Mouse (Mus musculus) urinary bladder, postnatal 10 days (tissue): Measurements from ENCODE around the gene Taar5.
A peak's percentile ranks its signal among the peaks of the same experiment; 100 is the strongest.

ENCODE experiments used
- DNase-seq: peaks from one replicate; pipeline ENCODE4 v3.0.0; 2022; ENCODE audit warnings: low spot score

The Taar5 gene

DNA sequence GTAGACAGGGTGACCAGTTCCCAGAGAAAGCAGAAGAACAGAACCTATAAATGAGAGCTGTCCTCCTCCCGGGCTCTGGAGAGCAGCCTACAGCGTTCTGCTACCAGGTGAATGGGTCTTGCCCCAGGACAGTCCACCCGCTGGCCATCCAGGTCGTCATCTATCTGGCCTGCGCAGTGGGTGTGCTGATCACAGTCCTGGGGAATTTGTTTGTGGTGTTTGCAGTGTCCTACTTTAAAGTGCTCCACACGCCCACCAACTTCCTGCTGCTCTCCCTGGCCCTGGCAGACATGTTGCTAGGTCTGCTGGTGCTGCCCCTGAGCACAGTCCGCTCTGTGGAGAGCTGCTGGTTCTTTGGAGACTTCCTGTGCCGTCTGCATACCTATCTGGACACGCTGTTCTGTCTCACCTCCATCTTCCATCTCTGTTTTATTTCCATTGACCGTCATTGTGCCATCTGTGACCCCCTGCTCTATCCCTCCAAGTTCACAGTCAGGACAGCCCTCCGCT lies at the start of gene Taar5:
Gene Taar5, plus strand, starts transcription at position 51 of the 510 bp plus-strand sequence.
- no peak for DNase-seq

DNA sequence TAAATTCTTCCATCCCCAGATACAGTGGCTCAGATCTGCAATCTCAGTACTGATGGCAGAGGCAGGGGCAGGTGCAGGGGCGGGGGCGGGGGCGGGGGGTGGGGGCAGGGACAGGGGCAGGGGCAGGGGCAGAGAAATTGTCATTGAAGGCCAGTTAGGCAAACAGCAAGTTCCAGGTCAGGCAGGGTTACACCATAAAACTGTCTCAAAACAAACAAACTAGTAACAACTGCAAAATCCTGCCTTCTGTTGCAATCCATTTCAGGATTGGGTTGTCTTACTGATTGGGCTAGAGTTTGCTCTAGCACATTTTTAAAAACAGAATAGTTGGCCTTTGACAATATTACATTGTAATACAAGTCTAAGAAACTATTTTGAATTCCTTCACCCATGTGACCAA lies 48.0 kb upstream of the Taar5 start:
- DNase-seq = no peak

DNA sequence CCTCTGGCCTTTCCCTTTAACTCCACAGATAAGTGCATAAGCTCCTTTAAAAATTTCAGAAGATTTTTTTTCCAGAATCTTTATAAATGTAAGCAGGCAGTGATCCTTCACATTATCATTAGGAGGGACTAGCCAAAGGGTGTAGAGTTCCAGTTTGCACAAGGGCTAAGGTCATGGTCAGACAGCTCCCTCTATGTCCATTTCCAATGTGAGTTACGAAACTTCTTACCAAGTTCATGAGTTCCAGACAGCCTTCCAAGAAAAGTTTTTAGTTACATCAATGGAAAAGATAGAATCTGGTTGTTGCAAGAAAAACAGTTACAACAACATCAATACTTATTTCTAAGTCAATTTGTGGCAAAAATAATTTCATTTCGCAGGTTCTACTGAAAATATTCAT lies 46.6 kb upstream of the Taar5 start:
- no peak for DNase-seq

GRCm38 (mm10) chr10:23937613-23938012 lies 32.9 kb upstream of the Taar5 start:
- no peak for DNase-seq

GRCm38 (mm10) chr10:23938312-23938711 lies 32.2 kb upstream of the Taar5 start, which contains the start of gene Taar2:
TSS of gene Taar2 (plus strand) at chr10:23938572.
- DNase-seq = no peak

- no peak for DNase-seq
Measured at GRCm38 (mm10) chr10:23942465-23942864, 28.0 kb upstream of the Taar5 start.

- no peak for DNase-seq
Measured at GRCm38 (mm10) chr10:23948026-23948425, 22.5 kb upstream of the Taar5 start.

GRCm38 (mm10) chr10:23949508-23950005 lies 20.9 kb upstream of the Taar5 start, which contains the start of gene Taar3:
TSS of gene Taar3 (plus strand) at chr10:23949558.
- DNase-seq = no peak

DNA sequence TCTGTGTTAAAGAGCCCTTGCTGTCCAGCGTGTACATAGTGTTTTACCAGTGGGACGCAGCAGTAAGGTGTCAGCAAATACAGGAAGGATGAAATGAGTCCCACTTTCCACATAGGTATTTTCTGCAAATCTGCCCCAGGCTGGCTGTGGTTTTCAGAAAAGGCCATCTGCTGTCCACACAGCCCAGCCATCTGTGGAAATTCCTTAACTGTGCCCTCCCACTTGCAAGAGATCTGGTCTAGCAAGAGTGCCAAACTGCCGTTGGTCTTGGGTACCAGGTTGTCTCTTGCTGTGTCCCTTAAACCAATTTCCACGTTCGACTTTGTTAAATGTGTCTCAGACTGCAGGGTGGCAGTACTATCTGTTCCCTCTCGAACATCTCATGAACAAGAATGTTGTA lies 18.8 kb upstream of the Taar5 start:
- no peak for DNase-seq

GRCm38 (mm10) chr10:23959071-23959470 lies 11.4 kb upstream of the Taar5 start:
- no peak for DNase-seq

GRCm38 (mm10) chr10:23960444-23960915 lies 10.0 kb upstream of the Taar5 start, which contains the start of gene Taar4:
TSS of gene Taar4 (plus strand) at chr10:23960494.
- DNase-seq = no peak

DNA sequence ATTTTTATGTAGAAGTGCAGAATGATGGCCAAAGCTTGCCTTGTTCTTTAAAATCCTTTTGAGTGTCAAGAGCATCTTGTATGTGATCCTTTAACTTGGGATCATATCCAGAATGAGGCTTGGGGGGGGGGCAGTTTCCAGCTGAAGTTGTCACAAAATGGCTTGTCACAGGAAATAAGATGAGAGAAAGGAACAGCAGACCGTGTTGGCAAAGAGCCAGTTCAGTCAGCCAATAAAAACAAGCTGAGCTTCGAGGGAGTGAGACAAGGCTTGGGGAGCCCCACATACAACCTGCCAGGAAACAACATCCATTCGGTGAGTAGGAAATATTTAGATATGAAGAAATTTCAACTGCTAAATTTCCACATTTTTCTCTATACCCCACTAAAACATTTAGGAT lies 7.1 kb upstream of the Taar5 start:
- DNase-seq = no peak

DNA sequence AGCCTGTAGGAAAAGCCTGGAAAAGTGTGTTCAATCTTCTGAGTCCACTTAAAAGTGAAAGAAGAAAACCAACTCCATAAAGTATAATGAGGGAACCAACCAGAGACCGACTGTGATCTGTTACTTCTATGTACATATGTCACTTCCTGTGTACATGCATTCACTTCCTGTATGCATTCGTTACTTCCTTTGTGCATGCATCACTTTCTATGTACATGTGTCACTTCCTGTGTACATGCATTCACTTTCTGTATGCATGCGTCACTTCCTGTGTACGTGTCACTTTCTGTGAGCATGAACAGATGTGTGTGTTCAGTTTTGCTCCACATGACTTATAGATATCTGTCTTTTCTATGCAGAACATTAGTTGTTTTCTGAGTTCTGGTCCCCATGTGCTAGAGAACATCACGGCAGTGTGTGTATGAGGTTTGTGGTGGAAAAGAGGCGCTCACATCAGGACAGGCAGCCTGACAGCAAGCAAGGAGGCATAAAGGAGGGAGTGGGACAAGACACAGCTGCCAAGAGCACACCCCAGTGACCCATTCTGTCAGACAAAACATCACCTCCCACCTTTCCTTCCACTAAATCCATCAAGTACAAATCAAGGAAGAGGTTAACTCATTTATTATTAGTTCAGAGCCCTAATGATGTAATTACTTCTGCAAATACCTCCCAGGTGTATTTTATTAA lies 5.4 kb upstream of the Taar5 start:
- DNase-seq = no peak

DNA sequence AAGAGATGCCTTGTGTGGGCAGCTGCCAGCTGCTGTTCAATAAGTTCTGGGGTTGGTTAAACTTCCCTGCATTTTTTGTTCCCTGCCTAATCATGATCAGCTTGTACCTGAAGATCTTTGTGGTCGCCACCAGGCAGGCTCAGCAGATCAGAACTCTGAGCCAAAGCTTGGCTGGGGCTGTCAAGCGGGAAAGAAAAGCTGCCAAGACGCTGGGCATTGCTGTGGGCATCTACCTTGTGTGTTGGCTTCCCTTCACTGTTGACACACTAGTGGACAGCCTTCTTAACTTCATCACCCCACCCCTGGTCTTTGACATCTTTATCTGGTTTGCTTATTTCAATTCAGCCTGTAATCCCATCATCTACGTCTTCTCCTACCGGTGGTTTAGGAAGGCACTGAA lies 750 bp downstream of the Taar5 start:
- no peak for DNase-seq

DNA sequence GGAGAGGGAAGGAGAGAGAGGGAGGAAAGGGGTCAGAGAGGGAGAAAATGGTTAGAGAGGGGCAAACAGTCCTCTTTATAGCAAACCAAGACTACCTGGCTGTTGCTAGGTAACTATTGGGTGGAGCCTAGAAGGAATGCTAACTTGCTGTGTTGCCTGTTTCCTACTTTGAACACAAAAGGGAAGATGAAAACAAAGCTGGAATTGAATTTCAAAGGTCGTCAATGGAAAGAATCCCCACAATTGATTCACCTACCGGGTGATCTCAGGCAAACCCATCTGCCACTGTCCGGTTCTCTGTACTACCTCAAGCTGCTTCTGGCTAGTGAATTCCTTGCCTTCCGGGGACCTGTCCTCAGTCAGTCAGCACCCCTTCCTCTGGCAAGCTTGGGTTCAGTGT lies 7.5 kb downstream of the Taar5 start:
- no peak for DNase-seq

- peak; percentile 28 for DNase-seq
Measured at GRCm38 (mm10) chr10:23978901-23979705, 8.6 kb downstream of the Taar5 start.

DNA sequence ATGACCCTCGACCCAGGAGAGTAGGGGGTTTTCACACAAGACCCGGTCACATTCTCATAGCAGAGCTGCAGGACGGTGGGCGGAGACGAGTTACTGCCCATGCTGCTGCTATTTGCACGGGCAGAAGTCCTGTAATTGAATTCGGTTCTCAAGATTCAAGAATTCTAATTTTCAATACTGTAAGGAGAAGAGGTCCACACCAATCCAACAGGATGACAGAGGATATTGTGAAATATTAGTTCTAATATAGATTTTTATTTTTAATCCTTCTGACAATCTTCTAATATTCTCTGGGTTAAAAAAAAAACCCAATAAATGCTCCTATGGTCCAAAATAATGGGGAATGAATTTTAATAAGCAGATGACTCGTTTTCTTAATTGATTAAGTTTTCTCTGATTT lies 15.0 kb downstream of the Taar5 start, which contains the start of gene Taar6:
Gene Taar6, minus strand, starts transcription at position 101 of the 400 bp plus-strand sequence.
- no peak for DNase-seq

DNA sequence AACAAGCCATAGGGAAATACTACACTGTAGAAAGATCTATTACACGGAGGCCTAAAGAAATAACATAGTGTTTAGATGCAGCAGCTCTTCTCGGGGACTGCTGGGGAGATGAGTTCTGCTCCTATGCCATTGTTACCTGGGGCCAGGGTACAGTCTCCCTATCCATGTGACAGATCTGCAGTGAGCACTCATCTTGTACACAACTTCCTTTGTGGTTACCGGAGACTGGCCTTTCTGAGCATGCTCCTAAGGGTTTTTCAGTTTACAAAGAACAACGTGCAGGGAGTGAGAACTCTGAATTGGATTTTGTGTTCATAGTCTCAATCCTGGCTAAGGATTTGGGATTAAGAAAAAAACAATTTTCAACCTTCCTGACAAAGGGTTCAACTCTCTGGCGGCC lies 15.9 kb downstream of the Taar5 start:
- no peak for DNase-seq

DNA sequence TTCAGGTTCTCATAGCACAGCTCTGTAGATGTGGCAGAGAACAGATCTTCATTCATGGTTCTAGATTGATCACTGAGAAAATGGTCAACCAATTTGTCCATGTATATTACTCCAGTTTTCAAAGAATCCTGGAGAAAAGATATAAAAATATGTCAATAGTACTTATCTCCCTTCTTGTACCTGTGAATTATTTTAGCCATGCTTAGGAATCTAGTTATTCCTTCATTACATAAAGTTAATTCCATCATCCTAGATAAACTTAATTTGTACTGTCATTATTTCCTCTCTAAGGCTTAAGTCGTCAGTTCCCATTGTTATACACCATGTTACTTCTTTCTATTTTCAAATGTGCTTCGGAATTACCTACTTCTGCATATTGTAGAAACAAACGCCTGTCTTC lies 22.9 kb downstream of the Taar5 start, which contains the start of gene Taar7a:
Gene Taar7a, minus strand, starts transcription at position 101 of the 400 bp plus-strand sequence.
- DNase-seq = no peak

GRCm38 (mm10) chr10:23999639-24000038 lies 29.1 kb downstream of the Taar5 start, which contains the start of gene Taar7b:
TSS of gene Taar7b (plus strand) at chr10:23999939.
- DNase-seq = no peak

- DNase-seq = no peak
Measured at GRCm38 (mm10) chr10:24006442-24006841, 35.9 kb downstream of the Taar5 start.

DNA sequence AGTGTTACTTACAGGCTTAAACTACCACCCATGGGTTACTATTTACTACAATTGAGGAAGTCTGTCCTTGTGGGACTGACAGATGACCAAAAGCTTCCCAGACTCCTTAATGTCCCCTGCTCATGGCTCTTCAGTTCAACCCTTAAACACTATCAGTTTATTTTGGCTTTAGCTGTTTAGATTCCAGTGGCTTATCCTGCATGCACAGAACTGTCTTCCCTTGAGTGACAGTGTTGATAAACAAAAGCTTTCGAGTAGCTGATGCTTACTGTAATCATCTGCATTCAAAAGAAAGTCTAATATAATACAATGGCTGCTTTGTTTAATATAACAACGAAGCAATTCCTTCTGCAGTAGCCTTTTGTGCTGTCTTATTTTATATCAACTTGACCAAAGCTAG lies 36.5 kb downstream of the Taar5 start:
- no peak for DNase-seq
